Mouse (Mus musculus) T-helper 1 cell (primary cell): ENCODE measurements at regions not wholly inside any gene's neighbourhood (a gene's known extent, or its start where the extent isn't known, plus 50 kb on each side); places are given as distances from the start of the nearest gene placed in this dataset.

Experiments used
- in situ Hi-C: fragments of 300-600 bp; cut with MboI, MseI; formaldehyde crosslinking; loops from one replicate; pipeline ENCODE4 v1.15.1; 2025; ENCODE audit warnings: high pct_unique_total_duplicates

GRCm38 (mm10) chr6:108910330-108910729 lies 81.9 kb downstream of the Edem1 start:
- in situ Hi-C loops: no loop called here

- in situ Hi-C loops: no loop called here
These were observed 84.1 kb downstream of the Edem1 start for GRCm38 (mm10) chr6:108912539-108912938.

- in situ Hi-C loops: no loop called here
These were observed 91.0 kb downstream of the Edem1 start for GRCm38 (mm10) chr6:108919372-108919913.

- in situ Hi-C loops: no loop called here
These were observed 92.7 kb downstream of the Edem1 start for GRCm38 (mm10) chr6:108921181-108921580.

GRCm38 (mm10) chr6:108922564-108922963 lies 94.1 kb downstream of the Edem1 start:
- in situ Hi-C loops: no loop called here

- in situ Hi-C loops: no loop called here
These were observed 100.5 kb downstream of the Edem1 start for GRCm38 (mm10) chr6:108928981-108929380.

GRCm38 (mm10) chr6:108938646-108939045 lies 110.2 kb downstream of the Edem1 start:
- in situ Hi-C loops: no loop called here

GRCm38 (mm10) chr6:108942288-108942687 lies 113.8 kb downstream of the Edem1 start:
- in situ Hi-C loops: loop anchor here (10.0 kb wide), 1 partner anchor 1577 kb away; no protein-coding TSS in a partner anchor

GRCm38 (mm10) chr6:108952389-108952788 lies 123.9 kb downstream of the Edem1 start:
- in situ Hi-C loops: no loop called here

GRCm38 (mm10) chr6:108962810-108963209 lies 134.4 kb downstream of the Edem1 start:
- in situ Hi-C loops: loop anchor here (10.0 kb wide), 1 partner anchor 282 kb away; no protein-coding TSS in a partner anchor

- in situ Hi-C loops: loop anchor here (10.0 kb wide), 1 partner anchor 282 kb away; no protein-coding TSS in a partner anchor
These were observed 134.9 kb downstream of the Edem1 start for GRCm38 (mm10) chr6:108963295-108963694.

- in situ Hi-C loops: loop anchor here (10.0 kb wide), 1 partner anchor 275 kb away; no protein-coding TSS in a partner anchor
These were observed 141.2 kb downstream of the Edem1 start for GRCm38 (mm10) chr6:108969477-108970176.

- in situ Hi-C loops: no loop called here
These were observed 143.1 kb downstream of the Edem1 start for GRCm38 (mm10) chr6:108971415-108972089.

GRCm38 (mm10) chr6:108973701-108974100 lies 145.3 kb downstream of the Edem1 start:
- in situ Hi-C loops: no loop called here

GRCm38 (mm10) chr6:108989506-108989905 lies 161.1 kb downstream of the Edem1 start:
- in situ Hi-C loops: no loop called here

GRCm38 (mm10) chr6:108993743-108994142 lies 165.3 kb downstream of the Edem1 start:
- in situ Hi-C loops: no loop called here

- in situ Hi-C loops: no loop called here
These were observed 176.0 kb downstream of the Edem1 start for GRCm38 (mm10) chr6:109004443-109004842.

GRCm38 (mm10) chr6:109009364-109009763 lies 180.9 kb downstream of the Edem1 start:
- in situ Hi-C loops: no loop called here

- in situ Hi-C loops: no loop called here
These were observed 181.4 kb downstream of the Edem1 start for GRCm38 (mm10) chr6:109009793-109010192.

- in situ Hi-C loops: loop anchor here (10.0 kb wide), 1 partner anchor 1385 kb away; no protein-coding TSS in a partner anchor
These were observed 191.3 kb downstream of the Edem1 start for GRCm38 (mm10) chr6:109019731-109020130.
